Mouse (Mus musculus) monocyte, adult 2 months (primary cell): ENCODE data around the gene Med13l.

Source experiments
- DNase-seq, 2 experiments: peaks; one replicate each; pipeline ENCODE4 v3.0.0; 2022; ENCODE audit warnings: low spot score in 2 of 2, low read depth in 1 of 2

Gene Med13l

GRCm38 (mm10) chr5:118725425-118725824 lies 164.9 kb downstream of the Med13l start:
- no peak for DNase-seq

- no peak for DNase-seq
Measured at GRCm38 (mm10) chr5:118725886-118726505, 165.5 kb downstream of the Med13l start.

GRCm38 (mm10) chr5:118727336-118727735 lies 166.9 kb downstream of the Med13l start:
- no peak for DNase-seq

GRCm38 (mm10) chr5:118732221-118732620 lies 171.7 kb downstream of the Med13l start:
- no peak for DNase-seq

- DNase-seq = no peak
Measured at GRCm38 (mm10) chr5:118732651-118733050, 172.2 kb downstream of the Med13l start.

- DNase-seq = no peak
Measured at GRCm38 (mm10) chr5:118733566-118733965, 173.1 kb downstream of the Med13l start.

GRCm38 (mm10) chr5:118734455-118734854 lies 174.0 kb downstream of the Med13l start:
- no peak for DNase-seq

- no peak for DNase-seq
Measured at GRCm38 (mm10) chr5:118735738-118736137, 175.3 kb downstream of the Med13l start.

- no peak for DNase-seq
Measured at GRCm38 (mm10) chr5:118737548-118737947, 177.1 kb downstream of the Med13l start.

- DNase-seq = no peak
Measured at GRCm38 (mm10) chr5:118743067-118743466, 182.6 kb downstream of the Med13l start.

- no peak for DNase-seq
Measured at GRCm38 (mm10) chr5:118747026-118747425, 186.5 kb downstream of the Med13l start.

GRCm38 (mm10) chr5:118751446-118752179 lies 191.1 kb downstream of the Med13l start:
- DNase-seq = no peak

GRCm38 (mm10) chr5:118752868-118753267 lies 192.4 kb downstream of the Med13l start:
- DNase-seq = no peak

- DNase-seq = no peak
Measured at GRCm38 (mm10) chr5:118753471-118754044, 193.1 kb downstream of the Med13l start.

GRCm38 (mm10) chr5:118754191-118754759 lies 193.8 kb downstream of the Med13l start:
- no peak for DNase-seq

- DNase-seq = no peak
Measured at GRCm38 (mm10) chr5:118756078-118756477, 195.6 kb downstream of the Med13l start.

GRCm38 (mm10) chr5:118757396-118758301 lies 197.2 kb downstream of the Med13l start:
- no peak for DNase-seq

GRCm38 (mm10) chr5:118760986-118761385 lies 200.5 kb downstream of the Med13l start:
- DNase-seq = no peak

- no peak for DNase-seq
Measured at GRCm38 (mm10) chr5:118762499-118763185, 202.2 kb downstream of the Med13l start.

- DNase-seq = no peak
Measured at GRCm38 (mm10) chr5:118763353-118763752, 202.9 kb downstream of the Med13l start.
